Mouse (Mus musculus): ENCODE results near the gene 4930404H24Rik. TPM values are rescaled to one million over a fixed set of nuclear protein-coding genes. Genes with fewer than 3 reads are reported as not detected.
A peak's percentile ranks its signal among the peaks of the same experiment; 100 is the strongest.
"Not testable (repeated sequence)": the region's sequence is repeated elsewhere in the genome, so short reads cannot be mapped to it uniquely, and the experiment has no call there.

The 4930404H24Rik gene
- polyA plus RNA-seq, 1 experiment from 2014 or later, result not detected

- not testable (repeated sequence) for H3K27me3 ChIP-seq (ENCODE audit: control insufficient read depth, insufficient read depth, low read length); ATAC-seq (replicated peaks; ENCODE audit: insufficient number of reproducible peaks, low FRiP score, low TSS enrichment); H3K36me3 ChIP-seq (ENCODE audit: control insufficient read depth, insufficient read depth, low read length); H3K4me2 ChIP-seq; H3K4me3 ChIP-seq (ENCODE audit: low read depth, low read length); H3K9ac ChIP-seq (ENCODE audit: low read depth, low read length); H3K9me3 ChIP-seq (replicated peaks; ENCODE audit: control insufficient read depth, low read length)
- peaks cover 54% of the 10 kb centered on the region for H3K4me1 ChIP-seq (ENCODE audit: control insufficient read depth, insufficient read depth, low read length)
- peak overlapping the region; percentile 96 for H3K27ac ChIP-seq (ENCODE audit: low read depth, low read length)
- 72% methylated on average over 4 of the region's 4 CpGs for WGBS (ENCODE audit: insufficient replicate concordance)
Observed at GRCm38 (mm10) chr2:153495391-153495790, 2.8 kb downstream of the 4930404H24Rik start.

- no peak overlapping the region for H3K4me3 ChIP-seq (ENCODE audit: low read depth, low read length)
- H3K36me3 ChIP-seq (ENCODE audit: control insufficient read depth, insufficient read depth, low read length), result no peaks in the 10 kb centered on the region
- ATAC-seq (replicated peaks; ENCODE audit: insufficient number of reproducible peaks, low FRiP score, low TSS enrichment), result peak; percentile 33
- peak overlapping the region; percentile 96 for H3K27ac ChIP-seq (ENCODE audit: low read depth, low read length)
- 58% methylated on average over 4 of the region's 4 CpGs for WGBS (ENCODE audit: insufficient replicate concordance)
- no peaks in the 10 kb centered on the region for H3K9me3 ChIP-seq (replicated peaks; ENCODE audit: control insufficient read depth, low read length)
- peak overlapping the region; percentile 0; the same call in 1 of the 2 replicates for H3K9ac ChIP-seq (ENCODE audit: low read depth, low read length)
- 0 out of 2 replicates have a peak, but pooled peaks cover 2% of the 10 kb centered on the region for H3K27me3 ChIP-seq (ENCODE audit: control insufficient read depth, insufficient read depth, low read length)
- H3K4me2 ChIP-seq, result no peak overlapping the region
- peaks cover 54% of the 10 kb centered on the region for H3K4me1 ChIP-seq (ENCODE audit: control insufficient read depth, insufficient read depth, low read length)
Observed at GRCm38 (mm10) chr2:153495818-153496217, 3.2 kb downstream of the 4930404H24Rik start.

- Histone ChIP-seq H3K9ac (ENCODE audit: low read depth, low read length) (peak overlapping the region; percentile 0; the same call in 1 of the 2 replicates), H3K27me3 (ENCODE audit: control insufficient read depth, insufficient read depth, low read length) (no peaks in the 10 kb centered on the region), H3K4me1 (ENCODE audit: control insufficient read depth, insufficient read depth, low read length) (peaks cover 54% of the 10 kb centered on the region), H3K27ac (ENCODE audit: low read depth, low read length) (peak overlapping the region; percentile 96), H3K4me3 (ENCODE audit: low read depth, low read length) (no peak overlapping the region), H3K4me2 (no peak overlapping the region), H3K9me3 (replicated peaks; ENCODE audit: control insufficient read depth, low read length) (no peaks in the 10 kb centered on the region), H3K36me3 (ENCODE audit: control insufficient read depth, insufficient read depth, low read length) (no peaks in the 10 kb centered on the region)
- no peak for ATAC-seq (replicated peaks; ENCODE audit: insufficient number of reproducible peaks, low FRiP score, low TSS enrichment)
- 80% methylated on average over 6 of the region's 6 CpGs for WGBS (ENCODE audit: insufficient replicate concordance)
Observed at GRCm38 (mm10) chr2:153496301-153496700, 3.7 kb downstream of the 4930404H24Rik start.

GRCm38 (mm10) chr2:153496898-153497297 is 4.3 kb downstream of the 4930404H24Rik start:
- ATAC-seq (replicated peaks; ENCODE audit: insufficient number of reproducible peaks, low FRiP score, low TSS enrichment), result no peak
- Histone ChIP-seq H3K4me1 (ENCODE audit: control insufficient read depth, insufficient read depth, low read length) (peaks cover 48% of the 10 kb centered on the region), H3K27ac (ENCODE audit: low read depth, low read length) (peak overlapping the region; percentile 96; the same call in 1 of the 2 replicates), H3K4me3 (ENCODE audit: low read depth, low read length) (no peak overlapping the region), H3K27me3 (ENCODE audit: control insufficient read depth, insufficient read depth, low read length) (no peaks in the 10 kb centered on the region), H3K9me3 (replicated peaks; ENCODE audit: control insufficient read depth, low read length) (no peaks in the 10 kb centered on the region), H3K9ac (ENCODE audit: low read depth, low read length) (peak overlapping the region; percentile 4; the same call in 1 of the 2 replicates), H3K36me3 (ENCODE audit: control insufficient read depth, insufficient read depth, low read length) (no peaks in the 10 kb centered on the region), H3K4me2 (no peak overlapping the region)
- WGBS (ENCODE audit: insufficient replicate concordance), result 58% methylated on average over 13 of the region's 13 CpGs

GRCm38 (mm10) chr2:153499154-153499553 is 6.6 kb downstream of the 4930404H24Rik start:
- H3K4me1 ChIP-seq (ENCODE audit: control insufficient read depth, insufficient read depth, low read length), result peaks cover 33% of the 10 kb centered on the region
- H3K4me2 ChIP-seq, result no peak overlapping the region
- no peak overlapping the region for H3K27ac ChIP-seq (ENCODE audit: low read depth, low read length)
- H3K9ac ChIP-seq (ENCODE audit: low read depth, low read length), result no peak overlapping the region
- ATAC-seq (replicated peaks; ENCODE audit: insufficient number of reproducible peaks, low FRiP score, low TSS enrichment), result no peak
- H3K36me3 ChIP-seq (ENCODE audit: control insufficient read depth, insufficient read depth, low read length), result no peaks in the 10 kb centered on the region
- 54% methylated on average over 4 of the region's 4 CpGs for WGBS (ENCODE audit: insufficient replicate concordance)
- no peaks in the 10 kb centered on the region for H3K9me3 ChIP-seq (replicated peaks; ENCODE audit: control insufficient read depth, low read length)
- no peak overlapping the region for H3K4me3 ChIP-seq (ENCODE audit: low read depth, low read length)
- H3K27me3 ChIP-seq (ENCODE audit: control insufficient read depth, insufficient read depth, low read length), result no peaks in the 10 kb centered on the region

GRCm38 (mm10) chr2:153506385-153506784 is 13.8 kb downstream of the 4930404H24Rik start:
- H3K27ac ChIP-seq (ENCODE audit: low read depth, low read length), result no peak overlapping the region
- no peak overlapping the region for H3K4me2 ChIP-seq
- H3K4me3 ChIP-seq (ENCODE audit: low read depth, low read length), result no peak overlapping the region
- WGBS (ENCODE audit: insufficient replicate concordance), result 79% methylated on average over 5 of the region's 5 CpGs
- no peaks in the 10 kb centered on the region for H3K9me3 ChIP-seq (replicated peaks; ENCODE audit: control insufficient read depth, low read length)
- ATAC-seq (replicated peaks; ENCODE audit: insufficient number of reproducible peaks, low FRiP score, low TSS enrichment), result no peak
- H3K4me1 ChIP-seq (ENCODE audit: control insufficient read depth, insufficient read depth, low read length), result peaks cover 17% of the 10 kb centered on the region
- no peak overlapping the region for H3K9ac ChIP-seq (ENCODE audit: low read depth, low read length)
- no peaks in the 10 kb centered on the region for H3K36me3 ChIP-seq (ENCODE audit: control insufficient read depth, insufficient read depth, low read length)
- no peaks in the 10 kb centered on the region for H3K27me3 ChIP-seq (ENCODE audit: control insufficient read depth, insufficient read depth, low read length)

- Histone ChIP-seq H3K36me3 (ENCODE audit: control insufficient read depth, insufficient read depth, low read length) (no peaks in the 10 kb centered on the region), H3K9ac (ENCODE audit: low read depth, low read length) (no peak overlapping the region), H3K27ac (ENCODE audit: low read depth, low read length) (no peak overlapping the region), H3K4me3 (ENCODE audit: low read depth, low read length) (no peak overlapping the region), H3K9me3 (replicated peaks; ENCODE audit: control insufficient read depth, low read length) (no peaks in the 10 kb centered on the region), H3K27me3 (ENCODE audit: control insufficient read depth, insufficient read depth, low read length) (no peaks in the 10 kb centered on the region), H3K4me2 (no peak overlapping the region), H3K4me1 (ENCODE audit: control insufficient read depth, insufficient read depth, low read length) (peaks cover 25% of the 10 kb centered on the region)
- no peak for ATAC-seq (replicated peaks; ENCODE audit: insufficient number of reproducible peaks, low FRiP score, low TSS enrichment)
- WGBS (ENCODE audit: insufficient replicate concordance), result 94% methylated on average over 2 of the region's 2 CpGs
Observed at GRCm38 (mm10) chr2:153507969-153508368, 15.4 kb downstream of the 4930404H24Rik start.

- H3K36me3 ChIP-seq (ENCODE audit: control insufficient read depth, insufficient read depth, low read length), result no peaks in the 10 kb centered on the region
- H3K4me3 ChIP-seq (ENCODE audit: low read depth, low read length), result no peak overlapping the region
- ATAC-seq (replicated peaks; ENCODE audit: insufficient number of reproducible peaks, low FRiP score, low TSS enrichment), result 0 out of 2 replicates have a peak, but pooled peaks have one; percentile 27
- H3K4me1 ChIP-seq (ENCODE audit: control insufficient read depth, insufficient read depth, low read length), result peaks cover 25% of the 10 kb centered on the region
- no peak overlapping the region for H3K27ac ChIP-seq (ENCODE audit: low read depth, low read length)
- H3K9ac ChIP-seq (ENCODE audit: low read depth, low read length), result no peak overlapping the region; the same call in 1 of the 2 replicates
- WGBS (ENCODE audit: insufficient replicate concordance), result 81% methylated on average over 3 of the region's 3 CpGs
- no peaks in the 10 kb centered on the region for H3K9me3 ChIP-seq (replicated peaks; ENCODE audit: control insufficient read depth, low read length)
- H3K4me2 ChIP-seq, result no peak overlapping the region
- no peaks in the 10 kb centered on the region for H3K27me3 ChIP-seq (ENCODE audit: control insufficient read depth, insufficient read depth, low read length)
Observed at GRCm38 (mm10) chr2:153508405-153508804, 15.8 kb downstream of the 4930404H24Rik start.

All from heart, embryonic 11.5 days (tissue).